Mouse (Mus musculus) stomach, postnatal 0 days (tissue): ENCODE measurements around the gene Harbi1.

Source experiments
- CTCF ChIP-seq: IDR thresholded peaks from 2 replicates; pipeline ENCODE4 v1.5.1; 2016; ENCODE audit warnings: antibody characterized with exemption, low read depth, mild to moderate bottlenecking, moderate library complexity
- EP300 ChIP-seq: optimal IDR thresholded peaks from 2 replicates; pipeline ENCODE3; 2016; ENCODE audit warnings: antibody characterized with exemption

- TF ChIP-seq EP300, result no peak
- no peak for TF ChIP-seq CTCF
Observed at GRCm38 (mm10) chr2:91708361-91708760, 2.3 kb upstream of the Harbi1 start.
